In genomic region chr17:36957999-36958743, GRCm38 (mm10) we compare ENCODE assay signal across 8 mouse cellular contexts. TPM values are rescaled to one million over a fixed set of nuclear protein-coding genes. Genes with fewer than 3 reads are reported as not detected.
DNase-seq lines count a peak whose midpoint lies in the region; ATAC-seq and TF ChIP-seq lines count a peak whose summit lies in the region.

Gene Znrd1, minus strand, starts transcription at chr17:36958559.
Gene Znrd1as, plus strand, starts transcription at chr17:36958592.

- H3K4me3 ChIP-seq in G1E (ENCODE audit: low read depth, low read length): peak within 1 kb of the TSS; percentile 77
- peak within 1 kb of the TSS; percentile 55 for H3K4me3 ChIP-seq in forebrain, embryonic 16.5 days (replicated peaks; ENCODE audit: low read length)
- H3K4me3 ChIP-seq in layer of hippocampus, adult 2 months: peak within 1 kb of the TSS; percentile 83
- H3K4me3 ChIP-seq in lung, embryonic 14.5 days (ENCODE audit: low read depth, low read length): peak within 1 kb of the TSS; percentile 55
- H3K4me3 ChIP-seq in olfactory bulb, adult 2 months (ENCODE audit: insufficient read depth, low read depth, low read length): peak within 1 kb of the TSS; percentile 88
- peak within 1 kb of the TSS; percentile 72 for H3K4me3 ChIP-seq in thymus, adult 2 months (ENCODE audit: control insufficient read depth, insufficient read depth, low read length)

- peak within 1 kb of the TSS; percentile 83 for H3K9ac ChIP-seq in forebrain, embryonic 16.5 days (replicated peaks; ENCODE audit: low read depth, low read length)
- peak within 1 kb of the TSS; percentile 75 for H3K9ac ChIP-seq in lung, embryonic 14.5 days

- peaks cover 30% of the 10 kb centered on the region for H3K36me3 ChIP-seq in G1E (replicated peaks)
- H3K36me3 ChIP-seq in forebrain, embryonic 16.5 days (ENCODE audit: control insufficient read depth, insufficient read depth): peaks cover 7% of the 10 kb centered on the region; the same call in 1 of the 2 replicates
- H3K36me3 ChIP-seq in lung, embryonic 14.5 days (ENCODE audit: insufficient read depth): peaks cover 15% of the 10 kb centered on the region; the same call in 1 of the 2 replicates
- H3K36me3 ChIP-seq in thymus, adult 2 months (ENCODE audit: control insufficient read depth, insufficient read depth, low read length): no peaks in the 10 kb centered on the region

- no peaks in the 10 kb centered on the region for H3K9me3 ChIP-seq in G1E (replicated peaks)
- H3K9me3 ChIP-seq in forebrain, embryonic 16.5 days (ENCODE audit: control insufficient read depth, low read length): no peaks in the 10 kb centered on the region
- H3K9me3 ChIP-seq in lung, embryonic 14.5 days (ENCODE audit: low read depth, low read length): no peaks in the 10 kb centered on the region

- TF ChIP-seq CTCF in G1E (IDR thresholded peaks at IDR 0.05; ENCODE audit: low read depth, low read length): no peak
- TF ChIP-seq CTCF in layer of hippocampus, adult 2 months (conservative IDR thresholded peaks at IDR 0.05): no peak
- TF ChIP-seq CTCF in lung, embryonic 14.5 days (IDR thresholded peaks at IDR 0.05; ENCODE audit: low read depth): no peak
- TF ChIP-seq CTCF in olfactory bulb, adult 2 months (IDR thresholded peaks at IDR 0.05; ENCODE audit: insufficient read depth, low read depth, low read length): no peak
- TF ChIP-seq CTCF in thymus, adult 2 months (IDR thresholded peaks at IDR 0.05; ENCODE audit: borderline replicate concordance, control insufficient read depth, extremely low read depth, insufficient read depth, low read length, poor library complexity): no peak

- no peak; the same call in 1 of the 2 replicates for TF ChIP-seq POLR2A in olfactory bulb, adult 2 months (IDR thresholded peaks at IDR 0.05; ENCODE audit: insufficient read depth, low read depth, low read length)
- peak; percentile 31; the same call in 1 of the 2 replicates for TF ChIP-seq POLR2A in thymus, adult 2 months (IDR thresholded peaks at IDR 0.05; ENCODE audit: control insufficient read depth, extremely low read depth, insufficient read depth, low read length, poor library complexity)

- intact Hi-C loops in heart, postnatal 36 days (cut with DNase I): loop anchor here (2.0 to 5.0 kb wide), 3 partner anchors 43 to 121 kb away; partner anchors contain the start of genes Gabbr1 and Trim26

- peak; percentile 97 for ATAC-seq in G1E (ENCODE audit: extremely low read depth, insufficient number of reproducible peaks, low FRiP score, poor library complexity, severe bottlenecking)
- peak; percentile 98 for ATAC-seq in forebrain, embryonic 16.5 days
- peak; percentile 98 for ATAC-seq in lung, embryonic 14.5 days (ENCODE audit: insufficient read depth)

- under 1% methylated on average over 46 of the region's 46 CpGs for WGBS in forebrain, embryonic 16.5 days
- under 1% methylated on average over 46 of the region's 46 CpGs for whole genome bisulfite sequencing in lung, embryonic 14.5 days
- WGBS in olfactory bulb, adult 2 months: under 1% methylated on average over 46 of the region's 46 CpGs
- WGBS in thymus, adult 2 months: 1% methylated on average over 46 of the region's 46 CpGs

- H3K4me1 ChIP-seq in G1E (ENCODE audit: insufficient read depth, low read depth, low read length): peaks cover 28% of the 10 kb centered on the region
- peaks cover 14% of the 10 kb centered on the region for H3K4me1 ChIP-seq in forebrain, embryonic 16.5 days (replicated peaks; ENCODE audit: control insufficient read depth, insufficient read depth, low read length)
- no peaks in the 10 kb centered on the region for H3K4me1 ChIP-seq in lung, embryonic 14.5 days (ENCODE audit: insufficient read depth)
- peaks cover 4% of the 10 kb centered on the region; the same call in 1 of the 2 replicates for H3K4me1 ChIP-seq in olfactory bulb, adult 2 months (ENCODE audit: control insufficient read depth, insufficient read depth, low read length)
- H3K4me1 ChIP-seq in thymus, adult 2 months (replicated peaks; ENCODE audit: control insufficient read depth, insufficient read depth, low read length): peaks cover 7% of the 10 kb centered on the region

- no peaks in the 10 kb centered on the region for H3K27me3 ChIP-seq in G1E (ENCODE audit: insufficient read depth, low read length)
- H3K27me3 ChIP-seq in forebrain, embryonic 16.5 days (replicated peaks; ENCODE audit: control insufficient read depth, insufficient read depth, low read length): no peaks in the 10 kb centered on the region
- H3K27me3 ChIP-seq in lung, embryonic 14.5 days (ENCODE audit: insufficient read depth, low read length): no peaks in the 10 kb centered on the region
- H3K27me3 ChIP-seq in thymus, adult 2 months (ENCODE audit: control insufficient read depth, insufficient read depth, low read length): no peaks in the 10 kb centered on the region

- H3K27ac ChIP-seq in forebrain, embryonic 16.5 days (ENCODE audit: low read length): peak within 1 kb of the TSS; percentile 82
- H3K27ac ChIP-seq in layer of hippocampus, adult 2 months: peak within 1 kb of the TSS; percentile 97
- peak within 1 kb of the TSS; percentile 84 for H3K27ac ChIP-seq in lung, embryonic 14.5 days (ENCODE audit: low read depth)
- H3K27ac ChIP-seq in olfactory bulb, adult 2 months (ENCODE audit: insufficient read depth, low read depth, low read length): peak within 1 kb of the TSS; percentile 79
- H3K27ac ChIP-seq in thymus, adult 2 months (ENCODE audit: control insufficient read depth, insufficient read depth, low read length): no peak within 1 kb of the TSS

- peak; percentile 71 for DNase-seq in G1E (ENCODE audit: low spot score)
- DNase-seq in cerebellum, adult 18-20 months: peak; percentile 95
- peak; percentile 90 to 95 for DNase-seq in heart, postnatal 36 days
- peak; percentile 95 to 96 for DNase-seq in layer of hippocampus, adult 2 months (ENCODE audit: low spot score in 2 of 2)
- DNase-seq in lung, embryonic 14.5 days: peak; percentile 100
- peak; percentile 88 for DNase-seq in thymus, adult 2 months

- peak within 1 kb of the TSS; percentile 88 for H3K4me2 ChIP-seq in forebrain, embryonic 16.5 days (ENCODE audit: low read length)
- peak within 1 kb of the TSS; percentile 79 for H3K4me2 ChIP-seq in lung, embryonic 14.5 days

RNA-seq across cellular contexts. Expression of gene Znrd1, which starts in this region (rescaled TPM):
- total RNA-seq in G1E (2014; fragmentation: Nextera tagmentation) (154 and 169 TPM in 2 replicates), G1E (2017) (123 and 127 TPM in 2 replicates)
- 4.7 and 6.8 TPM in 2 replicates for polyA plus RNA-seq in G1E (2012)
- polyA plus RNA-seq in forebrain, embryonic 16.5 days (2015; fragmentation: Nextera tagmentation; extraction: Ambion mirVana): 58.9 and 66.9 TPM in 2 replicates
- 10 to 100 TPM; 24.1 to 27.6 TPM for total RNA-seq in heart, postnatal 36 days (2021)
- total RNA-seq in layer of hippocampus, adult 2 months (2021): 10 to 100 TPM; 30.6 to 34.5 TPM
- polyA plus RNA-seq in lung, embryonic 14.5 days (2014; fragmentation: Nextera tagmentation; extraction: Ambion mirVana): 102 and 109 TPM in 2 replicates
- polyA plus RNA-seq in olfactory bulb, adult 2 months (2012; ENCODE audit: insufficient read depth, insufficient read length, low replicate concordance, missing spikeins): not detected in 2 replicates
- 54.1 and 58.7 TPM in 2 replicates for polyA plus RNA-seq in thymus, adult 2 months (2012; rRNA removed)

RNA-seq across cellular contexts. Expression of gene Znrd1as, which starts in this region (rescaled TPM):
- total RNA-seq in G1E (2014; fragmentation: Nextera tagmentation) (17.3 and 18.0 TPM in 2 replicates), G1E (2017) (23.3 and 35.1 TPM in 2 replicates)
- 0.77 and 0.95 TPM in 2 replicates for polyA plus RNA-seq in G1E (2012)
- polyA plus RNA-seq in forebrain, embryonic 16.5 days (2015; fragmentation: Nextera tagmentation; extraction: Ambion mirVana): 4.8 and 5.1 TPM in 2 replicates
- 10 to 100 TPM; 13.3 to 13.5 TPM for total RNA-seq in heart, postnatal 36 days (2021)
- total RNA-seq in layer of hippocampus, adult 2 months (2021): 1 to 10 TPM; 6.2 to 7.3 TPM
- 5.1 and 6.9 TPM in 2 replicates for polyA plus RNA-seq in lung, embryonic 14.5 days (2014; fragmentation: Nextera tagmentation; extraction: Ambion mirVana)
- polyA plus RNA-seq in olfactory bulb, adult 2 months (2012; ENCODE audit: insufficient read depth, insufficient read length, low replicate concordance, missing spikeins): not detected in 2 replicates
- 0.85 and 1.0 TPM in 2 replicates for polyA plus RNA-seq in thymus, adult 2 months (2012; rRNA removed)
